Mouse (Mus musculus): ENCODE measurements around the gene Nfe2. TPM values are rescaled to one million over a fixed set of nuclear protein-coding genes. Genes with fewer than 3 reads are reported as not detected.

Gene Nfe2
- polyA plus RNA-seq, 1 experiment from 2014 or later, result 171 TPM

- peaks cover 51% of the 10 kb centered on the region for H3K4me1 ChIP-seq (replicated peaks)
- H3K27me3 ChIP-seq, result no peaks in the 10 kb centered on the region
- H3K27ac ChIP-seq, result peak overlapping the region; percentile 95
- peak; percentile 89 for ATAC-seq (ENCODE audit: low read depth)
- WGBS (ENCODE audit: insufficient replicate concordance), result under 1% methylated on average over 24 of the region's 26 CpGs
- peak overlapping the region; percentile 80 for H3K4me3 ChIP-seq (replicated peaks)
- peak overlapping the region; percentile 80 for H3K4me2 ChIP-seq
- peaks cover 50% of the 10 kb centered on the region for H3K36me3 ChIP-seq
- H3K9me3 ChIP-seq (replicated peaks), result no peaks in the 10 kb centered on the region
- DNase-seq, result peak; percentile 97
- peak overlapping the region; percentile 82 for H3K9ac ChIP-seq
Observed at GRCm38 (mm10) chr15:103239130-103239684, 19.0 kb downstream of the Nfe2 start.

- Histone ChIP-seq H3K4me1 (replicated peaks) (peaks cover 43% of the 10 kb centered on the region), H3K27me3 (no peaks in the 10 kb centered on the region), H3K9me3 (replicated peaks) (no peaks in the 10 kb centered on the region), H3K27ac (peak overlapping the region; percentile 29; the same call in 1 of the 2 replicates), H3K36me3 (peaks cover 39% of the 10 kb centered on the region), H3K9ac (peak overlapping the region; percentile 82), H3K4me2 (peak overlapping the region; percentile 80), H3K4me3 (replicated peaks) (peak overlapping the region; percentile 80)
- no peak for ATAC-seq (ENCODE audit: low read depth)
- no peak for DNase-seq
- 72% methylated on average over 7 of the region's 7 CpGs for WGBS (ENCODE audit: insufficient replicate concordance)
Observed at GRCm38 (mm10) chr15:103237295-103237694, 20.9 kb downstream of the Nfe2 start.

GRCm38 (mm10) chr15:103233119-103233518, 25.1 kb downstream of the Nfe2 start:
- Histone ChIP-seq H3K4me1 (replicated peaks) (peaks cover 52% of the 10 kb centered on the region), H3K27ac (no peak overlapping the region), H3K9ac (no peak overlapping the region), H3K36me3 (peaks cover 31% of the 10 kb centered on the region), H3K4me3 (replicated peaks) (no peak overlapping the region), H3K27me3 (no peaks in the 10 kb centered on the region), H3K4me2 (no peak overlapping the region), H3K9me3 (replicated peaks) (no peaks in the 10 kb centered on the region)
- DNase-seq (no peak), ATAC-seq (ENCODE audit: low read depth) (no peak)
- WGBS (ENCODE audit: insufficient replicate concordance), result 68% methylated on average over 2 of the region's 2 CpGs

- H3K9ac ChIP-seq, result no peak overlapping the region
- H3K4me1 ChIP-seq (replicated peaks), result peaks cover 33% of the 10 kb centered on the region
- no peak for ATAC-seq (ENCODE audit: low read depth)
- no peak overlapping the region; the same call in 1 of the 2 replicates for H3K27ac ChIP-seq
- H3K36me3 ChIP-seq, result peaks cover 30% of the 10 kb centered on the region
- no peaks in the 10 kb centered on the region for H3K27me3 ChIP-seq
- DNase-seq, result no peak
- WGBS (ENCODE audit: insufficient replicate concordance), result 70% methylated on average over 2 of the region's 2 CpGs
- no peak overlapping the region for H3K4me3 ChIP-seq (replicated peaks)
- no peak overlapping the region for H3K4me2 ChIP-seq
- no peaks in the 10 kb centered on the region for H3K9me3 ChIP-seq (replicated peaks)
Observed at GRCm38 (mm10) chr15:103228904-103229303, 29.3 kb downstream of the Nfe2 start.

GRCm38 (mm10) chr15:103227572-103227971, 30.6 kb downstream of the Nfe2 start:
- H3K27ac ChIP-seq, result no peak overlapping the region
- H3K4me1 ChIP-seq (replicated peaks), result peaks cover 30% of the 10 kb centered on the region
- DNase-seq, result no peak
- no peak overlapping the region for H3K9ac ChIP-seq
- no peak for ATAC-seq (ENCODE audit: low read depth)
- WGBS (ENCODE audit: insufficient replicate concordance), result 84% methylated on average over 2 of the region's 2 CpGs
- H3K9me3 ChIP-seq (replicated peaks), result no peaks in the 10 kb centered on the region
- no peak overlapping the region for H3K4me3 ChIP-seq (replicated peaks)
- no peak overlapping the region for H3K4me2 ChIP-seq
- peaks cover 33% of the 10 kb centered on the region for H3K36me3 ChIP-seq
- H3K27me3 ChIP-seq, result no peaks in the 10 kb centered on the region

GRCm38 (mm10) chr15:103227022-103227421, 31.2 kb downstream of the Nfe2 start:
- peaks cover 30% of the 10 kb centered on the region for H3K36me3 ChIP-seq
- H3K4me2 ChIP-seq, result no peak overlapping the region
- H3K27me3 ChIP-seq, result no peaks in the 10 kb centered on the region
- no peak overlapping the region for H3K4me3 ChIP-seq (replicated peaks)
- ATAC-seq (ENCODE audit: low read depth) (no peak), DNase-seq (no peak)
- H3K9ac ChIP-seq, result no peak overlapping the region
- H3K4me1 ChIP-seq (replicated peaks), result peaks cover 26% of the 10 kb centered on the region
- H3K9me3 ChIP-seq (replicated peaks), result no peaks in the 10 kb centered on the region
- 88% methylated on average over 3 of the region's 3 CpGs for WGBS (ENCODE audit: insufficient replicate concordance)
- no peak overlapping the region for H3K27ac ChIP-seq

- no peak overlapping the region for H3K4me3 ChIP-seq (replicated peaks)
- H3K9ac ChIP-seq, result no peak overlapping the region
- DNase-seq (no peak), ATAC-seq (ENCODE audit: low read depth) (no peak)
- no peak overlapping the region for H3K27ac ChIP-seq
- no peaks in the 10 kb centered on the region for H3K9me3 ChIP-seq (replicated peaks)
- H3K4me1 ChIP-seq (replicated peaks), result peaks cover 37% of the 10 kb centered on the region
- H3K27me3 ChIP-seq, result no peaks in the 10 kb centered on the region
- no peak overlapping the region for H3K4me2 ChIP-seq
- WGBS (ENCODE audit: insufficient replicate concordance), result 85% methylated on average over 2 of the region's 2 CpGs
- H3K36me3 ChIP-seq, result peaks cover 35% of the 10 kb centered on the region
Observed at GRCm38 (mm10) chr15:103224161-103224560, 34.0 kb downstream of the Nfe2 start.

- Histone ChIP-seq H3K9me3 (replicated peaks) (no peaks in the 10 kb centered on the region), H3K9ac (no peak overlapping the region), H3K27ac (no peak overlapping the region), H3K4me2 (no peak overlapping the region), H3K27me3 (no peaks in the 10 kb centered on the region), H3K4me3 (replicated peaks) (no peak overlapping the region), H3K4me1 (replicated peaks) (peaks cover 44% of the 10 kb centered on the region), H3K36me3 (peaks cover 28% of the 10 kb centered on the region)
- WGBS (ENCODE audit: insufficient replicate concordance), result 78% methylated on average over 1 of the region's 1 CpGs
- DNase-seq (no peak), ATAC-seq (ENCODE audit: low read depth) (no peak)
Observed at GRCm38 (mm10) chr15:103221386-103221785, 36.8 kb downstream of the Nfe2 start.

- Histone ChIP-seq H3K9me3 (replicated peaks) (no peaks in the 10 kb centered on the region), H3K27ac (no peak overlapping the region), H3K27me3 (no peaks in the 10 kb centered on the region), H3K4me3 (replicated peaks) (no peak overlapping the region), H3K4me2 (no peak overlapping the region), H3K9ac (no peak overlapping the region), H3K36me3 (peaks cover 26% of the 10 kb centered on the region), H3K4me1 (replicated peaks) (peaks cover 50% of the 10 kb centered on the region)
- WGBS (ENCODE audit: insufficient replicate concordance), result 54% methylated on average over 3 of the region's 3 CpGs
- ATAC-seq (ENCODE audit: low read depth), result no peak; the same call in 1 of the 2 replicates
- no peak for DNase-seq
Observed at GRCm38 (mm10) chr15:103220785-103221184, 37.4 kb downstream of the Nfe2 start.

GRCm38 (mm10) chr15:103216052-103216451, 42.2 kb downstream of the Nfe2 start:
- peaks cover 36% of the 10 kb centered on the region for H3K36me3 ChIP-seq
- 56% methylated on average over 2 of the region's 2 CpGs for WGBS (ENCODE audit: insufficient replicate concordance)
- H3K9me3 ChIP-seq (replicated peaks), result no peaks in the 10 kb centered on the region
- peak overlapping the region; percentile 40; the same call in 1 of the 2 replicates for H3K4me3 ChIP-seq (replicated peaks)
- no peaks in the 10 kb centered on the region for H3K27me3 ChIP-seq
- H3K4me2 ChIP-seq, result peak overlapping the region; percentile 51
- DNase-seq (no peak), ATAC-seq (ENCODE audit: low read depth) (no peak)
- H3K27ac ChIP-seq, result peak overlapping the region; percentile 35; the same call in 1 of the 2 replicates
- peak overlapping the region; percentile 54; the same call in 1 of the 2 replicates for H3K9ac ChIP-seq
- peaks cover 53% of the 10 kb centered on the region for H3K4me1 ChIP-seq (replicated peaks)

GRCm38 (mm10) chr15:103214971-103215907, 43.0 kb downstream of the Nfe2 start:
- no peaks in the 10 kb centered on the region for H3K27me3 ChIP-seq
- DNase-seq (peak; percentile 59), ATAC-seq (ENCODE audit: low read depth) (peak; percentile 82)
- H3K9ac ChIP-seq, result peak overlapping the region; percentile 54; the same call in 1 of the 2 replicates
- peak overlapping the region; percentile 35 for H3K27ac ChIP-seq
- H3K4me3 ChIP-seq (replicated peaks), result peak overlapping the region; percentile 40
- H3K4me2 ChIP-seq, result peak overlapping the region; percentile 51
- H3K9me3 ChIP-seq (replicated peaks), result no peaks in the 10 kb centered on the region
- WGBS (ENCODE audit: insufficient replicate concordance), result 6% methylated on average over 15 of the region's 15 CpGs
- H3K4me1 ChIP-seq (replicated peaks), result peaks cover 46% of the 10 kb centered on the region
- H3K36me3 ChIP-seq, result peaks cover 41% of the 10 kb centered on the region

Data from liver, embryonic 13.5 days (tissue).